In genomic region chr11:118965078-118965477, GRCm38 (mm10) we compare ENCODE assay signal across 31 mouse cellular contexts. TPM values are rescaled to one million over a fixed set of nuclear protein-coding genes. Genes with fewer than 3 reads are reported as not detected.
DNase-seq lines count a peak whose midpoint lies in the region; ATAC-seq lines count a peak whose summit lies in the region.
"Had no signal": no experiment of that assay in that cellular context is flagged by ENCODE, and none has a peak within 500 bp of the region (broad histone marks: within the 10 kb centered on the region; RNA-seq: fewer than 3 reads in every experiment).

No protein-coding gene starts in this region.

- no peak overlapping the region for H3K4me2 ChIP-seq in hindbrain, embryonic 13.5 days
- no peak overlapping the region for H3K4me2 ChIP-seq in hindbrain, embryonic 11.5 days (replicated peaks; ENCODE audit: low read depth, low read length)
- no peak overlapping the region for H3K4me2 ChIP-seq in midbrain, embryonic 14.5 days (ENCODE audit: low read length)
- no peak overlapping the region for H3K4me2 ChIP-seq in embryonic facial prominence, embryonic 11.5 days (ENCODE audit: low read depth, low read length)
- H3K4me2 ChIP-seq: heart, embryonic 12.5 days; liver, embryonic 15.5 days; lung, embryonic 15.5 days; neural tube, embryonic 12.5 days had no signal

- 0 out of 2 replicates have a peak, but pooled peaks cover 8% of the 10 kb centered on the region for H3K27me3 ChIP-seq in hindbrain, embryonic 13.5 days
- H3K27me3 ChIP-seq in hindbrain, embryonic 11.5 days (ENCODE audit: control insufficient read depth, insufficient read depth, low read length): no peaks in the 10 kb centered on the region
- peaks cover 34% of the 10 kb centered on the region for H3K27me3 ChIP-seq in midbrain, embryonic 10.5 days (ENCODE audit: low read depth, poor library complexity, severe bottlenecking)
- no peaks in the 10 kb centered on the region for H3K27me3 ChIP-seq in midbrain, embryonic 14.5 days (ENCODE audit: control insufficient read depth, insufficient read depth, low read length)
- H3K27me3 ChIP-seq in embryonic facial prominence, embryonic 11.5 days (ENCODE audit: control insufficient read depth, insufficient read depth, low read length): no peaks in the 10 kb centered on the region
- H3K27me3 ChIP-seq: liver, embryonic 15.5 days; lung, embryonic 15.5 days; neural tube, embryonic 12.5 days had no signal

- intact Hi-C loops in left cerebral cortex, postnatal 4 days (cut with DNase I): loop anchor here (10.0 kb wide), 1 partner anchor 50 kb away; the partner anchor contains the start of gene Rbfox3

- no peak for ATAC-seq in hindbrain, embryonic 13.5 days (ENCODE audit: low FRiP score)
- no peak for ATAC-seq in hindbrain, embryonic 11.5 days (ENCODE audit: low FRiP score)
- no peak for ATAC-seq in midbrain, embryonic 14.5 days (ENCODE audit: low FRiP score, low TSS enrichment)
- peak; percentile 70; the same call in 1 of the 2 replicates for ATAC-seq in embryonic facial prominence, embryonic 11.5 days (replicated peaks; ENCODE audit: insufficient number of reproducible peaks, low FRiP score, low TSS enrichment, low read depth)
- ATAC-seq: activated CD4-positive, CD25-positive, alpha-beta regulatory T cell, adult 4 months had no signal

- peaks cover 46% of the 10 kb centered on the region for H3K4me1 ChIP-seq in hindbrain, embryonic 13.5 days (replicated peaks)
- no peaks in the 10 kb centered on the region for H3K4me1 ChIP-seq in hindbrain, embryonic 11.5 days (replicated peaks; ENCODE audit: control insufficient read depth, insufficient read depth, low read length)
- H3K4me1 ChIP-seq in midbrain, embryonic 10.5 days: peaks cover 59% of the 10 kb centered on the region
- H3K4me1 ChIP-seq in midbrain, embryonic 14.5 days (ENCODE audit: control insufficient read depth, insufficient read depth, low read length): peaks cover 17% of the 10 kb centered on the region
- 0 out of 2 replicates have a peak, but pooled peaks cover 3% of the 10 kb centered on the region for H3K4me1 ChIP-seq in embryonic facial prominence, embryonic 11.5 days (ENCODE audit: control insufficient read depth, insufficient read depth, low read length)
- H3K4me1 ChIP-seq: heart, embryonic 12.5 days; liver, embryonic 15.5 days; lung, embryonic 15.5 days had no signal

- 0 out of 2 replicates have a peak overlapping the region, but pooled peaks have one; percentile 1 for H3K27ac ChIP-seq in hindbrain, embryonic 13.5 days
- no peak overlapping the region for H3K27ac ChIP-seq in hindbrain, embryonic 11.5 days (ENCODE audit: low read depth, low read length)
- H3K27ac ChIP-seq in midbrain, embryonic 10.5 days (replicated peaks): peak overlapping the region; percentile 64; the same call in 1 of the 2 replicates
- no peak overlapping the region for H3K27ac ChIP-seq in midbrain, embryonic 14.5 days (replicated peaks; ENCODE audit: low read depth, low read length)
- no peak overlapping the region for H3K27ac ChIP-seq in embryonic facial prominence, embryonic 11.5 days (replicated peaks; ENCODE audit: low read depth, low read length)
- H3K27ac ChIP-seq: liver, embryonic 15.5 days; lung, embryonic 15.5 days; macrophage; neural tube, embryonic 12.5 days had no signal

- 48% methylated on average over 7 of the region's 7 CpGs for WGBS in hindbrain, embryonic 13.5 days
- WGBS in hindbrain, embryonic 11.5 days: 62% methylated on average over 7 of the region's 7 CpGs
- 35% methylated on average over 7 of the region's 7 CpGs for WGBS in midbrain, embryonic 10.5 days
- 16% methylated on average over 7 of the region's 7 CpGs for WGBS in midbrain, embryonic 14.5 days
- 35% methylated on average over 7 of the region's 7 CpGs for WGBS in embryonic facial prominence, embryonic 11.5 days

- no peak overlapping the region for H3K4me3 ChIP-seq in hindbrain, embryonic 13.5 days
- H3K4me3 ChIP-seq in hindbrain, embryonic 11.5 days (ENCODE audit: low read depth, low read length): no peak overlapping the region
- H3K4me3 ChIP-seq in midbrain, embryonic 10.5 days: no peak overlapping the region
- no peak overlapping the region for H3K4me3 ChIP-seq in midbrain, embryonic 14.5 days (replicated peaks; ENCODE audit: low read depth, low read length)
- H3K4me3 ChIP-seq in embryonic facial prominence, embryonic 11.5 days (ENCODE audit: low read depth, low read length): no peak overlapping the region
- H3K4me3 ChIP-seq: heart, embryonic 12.5 days; hindbrain, embryonic 10.5 days; liver, embryonic 15.5 days; lung, embryonic 15.5 days; neural tube, embryonic 12.5 days had no signal

- H3K9ac ChIP-seq in hindbrain, embryonic 13.5 days: no peak overlapping the region
- H3K9ac ChIP-seq in hindbrain, embryonic 11.5 days (ENCODE audit: low read depth, low read length): no peak overlapping the region
- no peak overlapping the region for H3K9ac ChIP-seq in midbrain, embryonic 14.5 days (replicated peaks; ENCODE audit: low read length)
- H3K9ac ChIP-seq in embryonic facial prominence, embryonic 11.5 days (replicated peaks; ENCODE audit: low read length): no peak overlapping the region
- H3K9ac ChIP-seq: heart, embryonic 12.5 days; liver, embryonic 15.5 days; lung, embryonic 15.5 days; neural tube, embryonic 12.5 days had no signal

- DNase-seq in hindbrain, embryonic 11.5 days (ENCODE audit: low spot score): no peak
- no peak for DNase-seq in midbrain, embryonic 10.5 days (ENCODE audit: low spot score)
- DNase-seq in midbrain, embryonic 14.5 days: no peak
- peak; percentile 82 for DNase-seq in embryonic facial prominence, embryonic 11.5 days (ENCODE audit: low spot score)
- DNase-seq in hindlimb bud, embryonic 11.5 days (ENCODE audit: extremely low spot score, low read depth, low spot score): peak; percentile 35
- no peak for DNase-seq in left cerebral cortex, postnatal 4 days
- DNase-seq: adrenal gland, adult 8-10 months; cerebellum, adult 18-20 months; cerebellum, postnatal 14 days; gastrocnemius, postnatal 25 days; heart, adult 18-20 months; heart, postnatal 10 days; kidney, adult 11 months; liver; right cerebral cortex, postnatal 25 days; thymus, postnatal 25 days had no signal

- H3K9me3 ChIP-seq in hindbrain, embryonic 13.5 days: no peaks in the 10 kb centered on the region
- H3K9me3 ChIP-seq in hindbrain, embryonic 11.5 days (ENCODE audit: control insufficient read depth, low read length): no peaks in the 10 kb centered on the region
- no peaks in the 10 kb centered on the region for H3K9me3 ChIP-seq in midbrain, embryonic 10.5 days (replicated peaks)
- H3K9me3 ChIP-seq in midbrain, embryonic 14.5 days (ENCODE audit: control insufficient read depth, low read length): no peaks in the 10 kb centered on the region
- H3K9me3 ChIP-seq in embryonic facial prominence, embryonic 11.5 days (replicated peaks; ENCODE audit: control insufficient read depth, low read length): no peaks in the 10 kb centered on the region
- H3K9me3 ChIP-seq: heart, embryonic 12.5 days; hindbrain, embryonic 10.5 days; liver, embryonic 15.5 days; lung, embryonic 15.5 days; neural tube, embryonic 12.5 days had no signal

- H3K36me3 ChIP-seq in hindbrain, embryonic 13.5 days: no peaks in the 10 kb centered on the region
- H3K36me3 ChIP-seq in hindbrain, embryonic 11.5 days (ENCODE audit: control insufficient read depth, insufficient read depth, low read length): no peaks in the 10 kb centered on the region
- no peaks in the 10 kb centered on the region for H3K36me3 ChIP-seq in midbrain, embryonic 10.5 days
- no peaks in the 10 kb centered on the region for H3K36me3 ChIP-seq in midbrain, embryonic 14.5 days (ENCODE audit: control insufficient read depth, insufficient read depth, low read length)
- H3K36me3 ChIP-seq in embryonic facial prominence, embryonic 11.5 days (replicated peaks; ENCODE audit: control insufficient read depth, insufficient read depth, low read depth, low read length): no peaks in the 10 kb centered on the region
- H3K36me3 ChIP-seq: heart, embryonic 12.5 days; hindbrain, embryonic 10.5 days; liver, embryonic 15.5 days; lung, embryonic 15.5 days; neural tube, embryonic 12.5 days had no signal

RNA-seq across cellular contexts. Expression of gene Enpp7, which starts 22.9 kb away (rescaled TPM):
- polyA plus RNA-seq in hindbrain, embryonic 13.5 days (2015; fragmentation: Nextera tagmentation; extraction: Ambion mirVana): not detected in 2 replicates
- polyA plus RNA-seq in hindbrain, embryonic 11.5 days (2014; fragmentation: Nextera tagmentation; extraction: Ambion mirVana): not detected in 2 replicates
- not detected in 2 replicates for polyA plus RNA-seq in midbrain, embryonic 10.5 days (2016; fragmentation: Nextera tagmentation; extraction: Ambion mirVana)
- not detected in 2 replicates for polyA plus RNA-seq in midbrain, embryonic 14.5 days (2014; fragmentation: Nextera tagmentation; extraction: Ambion mirVana)
- not detected in 2 replicates for polyA plus RNA-seq in embryonic facial prominence, embryonic 11.5 days (2014; fragmentation: Nextera tagmentation; extraction: Ambion mirVana)
- total RNA-seq in left cerebral cortex, postnatal 4 days (2021): not detected
- total RNA-seq: adrenal gland, adult 8-10 months; gastrocnemius, postnatal 25 days; heart, adult 18-20 months; heart, postnatal 10 days; left cerebral cortex, adult 18-20 months; left cerebral cortex, postnatal 25 days; MEL had no signal
- polyA plus RNA-seq: activated CD4-positive, CD25-positive, alpha-beta regulatory T cell, adult 4 months; C2C12; heart, embryonic 12.5 days; hindbrain, embryonic 10.5 days; kidney, embryonic 16.5 days; liver, embryonic 15.5 days; lung, embryonic 15.5 days; macrophage; neural tube, embryonic 12.5 days; spleen, adult 2 months; stomach, embryonic 14.5 days had no signal

RNA-seq across cellular contexts. Expression of gene Rbfox3, which starts 53.7 kb away (rescaled TPM):
- polyA plus RNA-seq in hindbrain, embryonic 13.5 days (2015; fragmentation: Nextera tagmentation; extraction: Ambion mirVana): 54.3 and 55.2 TPM in 2 replicates
- polyA plus RNA-seq in hindbrain, embryonic 11.5 days (2014; fragmentation: Nextera tagmentation; extraction: Ambion mirVana): 11.7 and 12.6 TPM in 2 replicates
- polyA plus RNA-seq in midbrain, embryonic 10.5 days (2016; fragmentation: Nextera tagmentation; extraction: Ambion mirVana): 7.6 and 8.3 TPM in 2 replicates
- 31.7 and 41.9 TPM in 2 replicates for polyA plus RNA-seq in midbrain, embryonic 14.5 days (2014; fragmentation: Nextera tagmentation; extraction: Ambion mirVana)
- 2.5 and 2.7 TPM in 2 replicates for polyA plus RNA-seq in embryonic facial prominence, embryonic 11.5 days (2014; fragmentation: Nextera tagmentation; extraction: Ambion mirVana)
- 100 to 1,000 TPM; 185 to 192 TPM for total RNA-seq in left cerebral cortex, postnatal 4 days (2021)
- total RNA-seq: MEL had no signal
- polyA plus RNA-seq: C2C12, macrophage had no signal

RNA-seq across cellular contexts. Expression of gene Cbx2, which starts 57.7 kb away (rescaled TPM):
- polyA plus RNA-seq in hindbrain, embryonic 13.5 days (2015; fragmentation: Nextera tagmentation; extraction: Ambion mirVana): 20.3 and 24.2 TPM in 2 replicates
- 44.4 and 54.5 TPM in 2 replicates for polyA plus RNA-seq in hindbrain, embryonic 11.5 days (2014; fragmentation: Nextera tagmentation; extraction: Ambion mirVana)
- 108 and 110 TPM in 2 replicates for polyA plus RNA-seq in midbrain, embryonic 10.5 days (2016; fragmentation: Nextera tagmentation; extraction: Ambion mirVana)
- polyA plus RNA-seq in midbrain, embryonic 14.5 days (2014; fragmentation: Nextera tagmentation; extraction: Ambion mirVana): 15.6 and 20.7 TPM in 2 replicates
- polyA plus RNA-seq in embryonic facial prominence, embryonic 11.5 days (2014; fragmentation: Nextera tagmentation; extraction: Ambion mirVana): 87.1 and 91.8 TPM in 2 replicates
- total RNA-seq in left cerebral cortex, postnatal 4 days (2021): 1 to 10 TPM; 6.8 to 7.4 TPM

Comparison
In these comparisons a context has a peak if more than half of its experiments do, and no peak if none do; other contexts are left out.
1. H3K27ac ChIP-seq: peak in hindbrain, embryonic 13.5 days (single experiment) and midbrain, embryonic 10.5 days (single experiment); none in hindbrain, embryonic 11.5 days (single experiment), midbrain, embryonic 14.5 days (single experiment) and embryonic facial prominence, embryonic 11.5 days (single experiment).
2. DNase-seq: peak in embryonic facial prominence, embryonic 11.5 days (single experiment) and hindlimb bud, embryonic 11.5 days (single experiment); none in hindbrain, embryonic 11.5 days (single experiment), midbrain, embryonic 10.5 days (single experiment), midbrain, embryonic 14.5 days (single experiment) and left cerebral cortex, postnatal 4 days (single experiment).